Mouse (Mus musculus): ENCODE results near the gene Sema3f. TPM values are rescaled to one million over a fixed set of nuclear protein-coding genes. Genes with fewer than 3 reads are reported as not detected.

The Sema3f gene
- polyA plus RNA-seq, 1 experiment from 2014 or later: 16.4 TPM

DNA sequence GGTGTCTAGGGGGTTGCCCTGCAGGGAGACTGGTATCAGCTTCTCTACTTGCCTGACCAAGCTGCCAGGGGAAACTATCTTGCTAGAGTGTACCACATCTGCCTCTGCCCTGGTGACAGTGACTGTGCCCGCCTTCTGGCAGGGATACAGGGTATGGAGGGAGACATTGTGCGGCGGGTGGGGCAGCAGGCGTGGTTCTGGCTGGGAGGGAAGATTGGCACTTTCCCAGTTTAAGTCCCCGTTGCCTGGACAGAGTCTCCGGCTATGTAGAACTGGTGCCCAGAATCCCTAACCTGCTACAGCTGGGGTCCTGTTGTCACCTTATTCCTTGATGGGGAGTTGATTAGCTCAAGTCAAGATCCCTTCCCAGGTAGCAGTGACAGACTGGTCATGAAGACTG is 77.8 kb downstream of the Sema3f start:
- Histone ChIP-seq H3K27ac (peak overlapping the region; percentile 99), H3K9me3 (no peaks in the 10 kb centered on the region), H3K27me3 (ENCODE audit: insufficient read depth, poor library complexity, severe bottlenecking) (no peaks in the 10 kb centered on the region), H3K4me1 (replicated peaks) (peaks cover 96% of the 10 kb centered on the region), H3K4me3 (peak overlapping the region; percentile 87), H3K36me3 (peaks cover 36% of the 10 kb centered on the region)
- DNase-seq (ENCODE audit: low spot score): no peak
- 45% methylated on average over 6 of the region's 6 CpGs for WGBS

DNA sequence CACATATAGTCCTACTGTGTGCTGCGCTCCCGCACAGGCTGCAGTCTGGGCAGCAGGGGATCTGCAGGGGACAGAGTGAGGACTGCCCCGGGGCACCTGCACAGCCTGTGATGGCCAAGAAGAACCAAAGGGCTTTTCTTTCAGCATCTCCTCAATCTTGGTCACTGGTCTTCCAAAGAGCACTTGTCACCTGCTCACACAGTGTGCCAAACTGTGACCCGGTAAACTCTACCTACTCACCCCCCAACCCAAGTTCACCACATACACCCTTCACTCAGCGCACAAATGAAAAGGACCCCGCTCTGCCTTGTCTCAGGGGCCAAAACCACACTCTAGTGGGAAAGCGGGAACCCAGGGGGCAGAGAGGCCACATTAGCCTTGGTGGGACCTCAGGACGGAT is 78.4 kb downstream of the Sema3f start:
- Histone ChIP-seq H3K36me3 (peaks cover 36% of the 10 kb centered on the region), H3K9me3 (no peaks in the 10 kb centered on the region), H3K27ac (peak overlapping the region; percentile 99), H3K4me1 (replicated peaks) (peaks cover 96% of the 10 kb centered on the region), H3K27me3 (ENCODE audit: insufficient read depth, poor library complexity, severe bottlenecking) (no peaks in the 10 kb centered on the region), H3K4me3 (peak overlapping the region; percentile 87)
- DNase-seq (ENCODE audit: low spot score): no peak
- 62% methylated on average over 8 of the region's 8 CpGs for WGBS

Other genes starting within 250 kb of the Sema3f start
- 36.5 and 44.8 TPM in 2 replicates for gene Tmem115, start 176.5 kb downstream of the Sema3f start, polyA plus RNA-seq (2016; fragmentation: Nextera tagmentation; extraction: Ambion mirVana)
- gene Cyb561d2, start 168.3 kb downstream of the Sema3f start, polyA plus RNA-seq (2016; fragmentation: Nextera tagmentation; extraction: Ambion mirVana): 25.1 and 25.9 TPM in 2 replicates
- gene Nprl2, start 168.2 kb downstream of the Sema3f start, polyA plus RNA-seq (2016; fragmentation: Nextera tagmentation; extraction: Ambion mirVana): 39.2 and 45.7 TPM in 2 replicates
- gene Zmynd10, start 163.2 kb downstream of the Sema3f start, polyA plus RNA-seq (2016; fragmentation: Nextera tagmentation; extraction: Ambion mirVana): 2.6 and 4.7 TPM in 2 replicates
- gene Rassf1, start 158.9 kb downstream of the Sema3f start, polyA plus RNA-seq (2016; fragmentation: Nextera tagmentation; extraction: Ambion mirVana): 46.4 and 48.3 TPM in 2 replicates
- gene Tusc2, start 147.2 kb downstream of the Sema3f start, polyA plus RNA-seq (2016; fragmentation: Nextera tagmentation; extraction: Ambion mirVana): 79.8 and 87.1 TPM in 2 replicates
- 134 and 135 TPM in 2 replicates for gene Hyal2, start 142.5 kb downstream of the Sema3f start, polyA plus RNA-seq (2016; fragmentation: Nextera tagmentation; extraction: Ambion mirVana)
- 6.6 and 8.4 TPM in 2 replicates for gene Hyal1, start 133.5 kb downstream of the Sema3f start, polyA plus RNA-seq (2016; fragmentation: Nextera tagmentation; extraction: Ambion mirVana)
- gene Naa80, start 131.6 kb downstream of the Sema3f start, polyA plus RNA-seq (2016; fragmentation: Nextera tagmentation; extraction: Ambion mirVana): 19.2 and 20.8 TPM in 2 replicates
- 0.41 and 0.77 TPM in 2 replicates for gene Hyal3, start 129.7 kb downstream of the Sema3f start, polyA plus RNA-seq (2016; fragmentation: Nextera tagmentation; extraction: Ambion mirVana)
- gene Ifrd2, start 122.8 kb downstream of the Sema3f start, polyA plus RNA-seq (2016; fragmentation: Nextera tagmentation; extraction: Ambion mirVana): 41.1 and 54.1 TPM in 2 replicates
- 3.9 and 5.2 TPM in 2 replicates for gene Sema3b, start 101.2 kb downstream of the Sema3f start, polyA plus RNA-seq (2016; fragmentation: Nextera tagmentation; extraction: Ambion mirVana)
- gene Gnai2, start 75.1 kb downstream of the Sema3f start, polyA plus RNA-seq (2016; fragmentation: Nextera tagmentation; extraction: Ambion mirVana): 554 and 640 TPM in 2 replicates
- gene Slc38a3, start 40.9 kb downstream of the Sema3f start, polyA plus RNA-seq (2016; fragmentation: Nextera tagmentation; extraction: Ambion mirVana): 6.4 and 7.2 TPM in 2 replicates
- 2.6 and 3.1 TPM in 2 replicates for gene Gnat1, start 30.8 kb downstream of the Sema3f start, polyA plus RNA-seq (2016; fragmentation: Nextera tagmentation; extraction: Ambion mirVana)
- 196 and 204 TPM in 2 replicates for gene Rbm5, start 60.5 kb upstream of the Sema3f start, polyA plus RNA-seq (2016; fragmentation: Nextera tagmentation; extraction: Ambion mirVana)
- 87.6 and 98.2 TPM in 2 replicates for gene Rbm6, start 162.8 kb upstream of the Sema3f start, polyA plus RNA-seq (2016; fragmentation: Nextera tagmentation; extraction: Ambion mirVana)
- gene Mon1a, start 177.7 kb upstream of the Sema3f start, polyA plus RNA-seq (2016; fragmentation: Nextera tagmentation; extraction: Ambion mirVana): 13.4 and 16.6 TPM in 2 replicates
- gene Mst1r, start 196.4 kb upstream of the Sema3f start, polyA plus RNA-seq (2016; fragmentation: Nextera tagmentation; extraction: Ambion mirVana): 0.67 and 0.80 TPM in 2 replicates
- not detected in 2 replicates for gene Actl11, start 218.0 kb upstream of the Sema3f start, polyA plus RNA-seq (2016; fragmentation: Nextera tagmentation; extraction: Ambion mirVana)
- 13.0 and 13.1 TPM in 2 replicates for gene Camkv, start 225.2 kb upstream of the Sema3f start, polyA plus RNA-seq (2016; fragmentation: Nextera tagmentation; extraction: Ambion mirVana)
- gene Traip, start 239.7 kb upstream of the Sema3f start, polyA plus RNA-seq (2016; fragmentation: Nextera tagmentation; extraction: Ambion mirVana): 24.3 and 35.3 TPM in 2 replicates